Mouse (Mus musculus) limb, embryonic 11.5 days (tissue): ENCODE measurements around the gene Tmem232. TPM values are rescaled to one million over a fixed set of nuclear protein-coding genes. Genes with fewer than 3 reads are reported as not detected.
"Not testable (repeated sequence)": the region's sequence is repeated elsewhere in the genome, so short reads cannot be mapped to it uniquely, and the experiment has no call there.

ENCODE experiments used
- ATAC-seq: fragments of 200-750 bp; cut with Nextera tagmentation; 2 replicates; pipeline ENCODE4 v1.8.0; 2017; ENCODE audit warnings: low read depth; ENCODE audit not compliant: insufficient number of reproducible peaks, low FRiP score, low TSS enrichment
- DNase-seq: peaks from one replicate; pipeline ENCODE4 v3.0.0-alpha.2; 2015; ENCODE audit warnings: low spot score
- H3K27ac ChIP-seq: fragments of 300-500 bp; sonication (generic); replicated peaks from 2 replicates; pipeline ENCODE4 v1.5.1; 2014; ENCODE audit warnings: low read depth, mild to moderate bottlenecking, low read length
- H3K27me3 ChIP-seq: fragments of 300-500 bp; sonication (generic); 2 replicates; pipeline ENCODE4 v1.6.1; 2014; ENCODE audit warnings: mild to moderate bottlenecking, low read length, mixed read lengths; ENCODE audit not compliant: control insufficient read depth, insufficient read depth
- H3K36me3 ChIP-seq: fragments of 300-500 bp; sonication (generic); 2 replicates; pipeline ENCODE4 v1.6.1; 2014; ENCODE audit warnings: mild to moderate bottlenecking, low read length, moderate library complexity, mixed read lengths; ENCODE audit not compliant: control insufficient read depth, insufficient read depth
- H3K4me1 ChIP-seq: fragments of 300-500 bp; sonication (generic); 2 replicates; pipeline ENCODE4 v1.6.1; 2014; ENCODE audit warnings: low read length, mixed read lengths; ENCODE audit not compliant: control insufficient read depth, insufficient read depth
- H3K4me2 ChIP-seq: fragments of 300-500 bp; sonication (generic); 2 replicates; pipeline ENCODE4 v1.6.1; 2014; ENCODE audit warnings: low read depth, mild to moderate bottlenecking, moderate library complexity; ENCODE audit not compliant: severe bottlenecking
- H3K4me3 ChIP-seq: fragments of 300-500 bp; sonication (generic); 2 replicates; pipeline ENCODE4 v1.5.1; 2014; ENCODE audit warnings: low read depth, low read length
- H3K9ac ChIP-seq: fragments of 300-500 bp; sonication (generic); 2 replicates; pipeline ENCODE4 v1.6.1; 2014; ENCODE audit warnings: mild to moderate bottlenecking, low read length
- H3K9me3 ChIP-seq: fragments of 300-500 bp; sonication (generic); 2 replicates; pipeline ENCODE4 v1.6.1; 2016; ENCODE audit warnings: low read length; ENCODE audit not compliant: control insufficient read depth
- WGBS: fragments of 180-500 bp; shearing (Covaris S2); extraction: QIAGEN DNeasy Blood & Tissue Kit; methylation state at CpG from one replicate; pipeline ENCODE4 v1.1.7; 2014; 5-methylcytosine and 5-hydroxymethylcytosine counted together
- polyA plus RNA-seq: library from polyadenylated mRNA; unstranded; fragments of >200 nt; fragmentation: Nextera tagmentation; extraction: Ambion mirVana; gene quantifications from 2 replicates; pipeline ENCODE4 v1.2.1, GENCODE M21; 2014

Gene Tmem232
- polyA plus RNA-seq, 1 experiment from 2014 or later: 0.05 TPM

- DNase-seq (no peak), ATAC-seq (no peak)
- no peak overlapping the region for H3K27ac ChIP-seq
- 80% methylated on average over 12 of the region's 12 CpGs for WGBS
- no peak overlapping the region for H3K4me3 ChIP-seq
- no peaks in the 10 kb centered on the region for H3K36me3 ChIP-seq
- no peaks in the 10 kb centered on the region for H3K9me3 ChIP-seq
- no peaks in the 10 kb centered on the region for H3K4me1 ChIP-seq
- no peak overlapping the region for H3K9ac ChIP-seq
- H3K27me3 ChIP-seq: no peaks in the 10 kb centered on the region
- no peak overlapping the region for H3K4me2 ChIP-seq
Observed at GRCm38 (mm10) chr17:65552426-65552997, 11.9 kb upstream of the Tmem232 start.

- no peaks in the 10 kb centered on the region for H3K36me3 ChIP-seq
- DNase-seq (no peak), ATAC-seq (no peak)
- no peak overlapping the region for H3K27ac ChIP-seq
- H3K9ac ChIP-seq: no peak overlapping the region
- no peaks in the 10 kb centered on the region for H3K4me1 ChIP-seq
- H3K4me2 ChIP-seq: no peak overlapping the region
- WGBS: 87% methylated on average over 4 of the region's 4 CpGs
- H3K27me3 ChIP-seq: no peaks in the 10 kb centered on the region
- no peaks in the 10 kb centered on the region for H3K9me3 ChIP-seq
- no peak overlapping the region for H3K4me3 ChIP-seq
Observed at GRCm38 (mm10) chr17:65550357-65550756, 9.8 kb upstream of the Tmem232 start.

GRCm38 (mm10) chr17:65548698-65549365 is 8.2 kb upstream of the Tmem232 start:
- no peak for ATAC-seq

GRCm38 (mm10) chr17:65546221-65546620 is 5.6 kb upstream of the Tmem232 start:
- not testable (repeated sequence) for H3K9ac ChIP-seq, H3K27ac ChIP-seq, H3K9me3 ChIP-seq, H3K4me1 ChIP-seq, H3K27me3 ChIP-seq, H3K4me3 ChIP-seq, ATAC-seq, H3K36me3 ChIP-seq, H3K4me2 ChIP-seq, DNase-seq
- 90% methylated on average over 4 of the region's 4 CpGs for WGBS

More at GRCm38 (mm10) chr17:65548698-65549365, 8.2 kb upstream of the Tmem232 start:
- no peaks in the 10 kb centered on the region for H3K9me3 ChIP-seq
- no peak overlapping the region for H3K9ac ChIP-seq
- DNase-seq: no peak
- H3K36me3 ChIP-seq: no peaks in the 10 kb centered on the region
- H3K4me3 ChIP-seq: no peak overlapping the region
- no peak overlapping the region for H3K27ac ChIP-seq
- no peaks in the 10 kb centered on the region for H3K4me1 ChIP-seq
- H3K27me3 ChIP-seq: no peaks in the 10 kb centered on the region
- no peak overlapping the region for H3K4me2 ChIP-seq
- 81% methylated on average over 18 of the region's 18 CpGs for WGBS

GRCm38 (mm10) chr17:65536156-65536555 is 4.4 kb downstream of the Tmem232 start:
- no peak overlapping the region for H3K4me2 ChIP-seq
- DNase-seq: peak; percentile 69
- no peaks in the 10 kb centered on the region for H3K27me3 ChIP-seq
- H3K4me3 ChIP-seq: no peak overlapping the region
- no peaks in the 10 kb centered on the region for H3K9me3 ChIP-seq
- H3K9ac ChIP-seq: no peak overlapping the region
- H3K4me1 ChIP-seq: no peaks in the 10 kb centered on the region
- no peak overlapping the region for H3K27ac ChIP-seq
- no peaks in the 10 kb centered on the region for H3K36me3 ChIP-seq
- no peak for ATAC-seq
- WGBS: 30% methylated on average over 3 of the region's 3 CpGs

GRCm38 (mm10) chr17:65532381-65532780 is 8.2 kb downstream of the Tmem232 start:
- not testable (repeated sequence) for H3K36me3 ChIP-seq, H3K9me3 ChIP-seq, H3K9ac ChIP-seq, H3K27ac ChIP-seq, H3K27me3 ChIP-seq, H3K4me2 ChIP-seq, DNase-seq, H3K4me3 ChIP-seq, H3K4me1 ChIP-seq, ATAC-seq

- H3K36me3 ChIP-seq: no peaks in the 10 kb centered on the region
Observed at GRCm38 (mm10) chr17:65527529-65527928, 13.1 kb downstream of the Tmem232 start.

GRCm38 (mm10) chr17:65513517-65513916 is 27.1 kb downstream of the Tmem232 start:
- Histone ChIP-seq H3K27ac (no peak overlapping the region), H3K4me2 (no peak overlapping the region), H3K9ac (no peak overlapping the region), H3K4me1 (no peaks in the 10 kb centered on the region), H3K27me3 (no peaks in the 10 kb centered on the region), H3K4me3 (no peak overlapping the region), H3K36me3 (no peaks in the 10 kb centered on the region), H3K9me3 (no peaks in the 10 kb centered on the region)
- no peak for ATAC-seq
- no peak for DNase-seq
- WGBS: 93% methylated on average over 3 of the region's 3 CpGs

More at GRCm38 (mm10) chr17:65527529-65527928, 13.1 kb downstream of the Tmem232 start:
- H3K4me3 ChIP-seq: no peak overlapping the region
- no peak overlapping the region for H3K9ac ChIP-seq
- no peak for ATAC-seq
- H3K27me3 ChIP-seq: no peaks in the 10 kb centered on the region
- H3K4me1 ChIP-seq: no peaks in the 10 kb centered on the region
- no peak for DNase-seq
- H3K4me2 ChIP-seq: no peak overlapping the region
- 85% methylated on average over 5 of the region's 5 CpGs for WGBS
- H3K27ac ChIP-seq: no peak overlapping the region
- no peaks in the 10 kb centered on the region for H3K9me3 ChIP-seq
